Mouse (Mus musculus) mouse embryonic stem cell (cell line): ENCODE results near the gene Ube2s.

Source experiments
- in situ Hi-C, 2 experiments: fragments of 300-500 bp; cut with MboI; formaldehyde crosslinking; loops; 1 replicate in 1 of 2; 3 replicates in 1 of 2; pipeline ENCODE4 v1.14.3; 2019 to 2020; ENCODE audit warnings: low sequenced_read_pairs in 2 of 2, low pct_unique_long_range_greater_than_20kb in 1 of 2, mixed read lengths in 1 of 2; ENCODE audit not compliant: unreplicated experiment in 1 of 2

Gene Ube2s

GRCm38 (mm10) chr7:4812303-4813104 is at the start of gene Ube2s:
Ube2s (minus strand) TSS chr7:4812590.
- in situ Hi-C loops = no loop called here

GRCm38 (mm10) chr7:4860926-4861325 is 48.5 kb upstream of the Ube2s start:
- in situ Hi-C loops = loop anchor here in 1 of 2 experiments (5.0 kb wide), 1 partner anchor 36 kb away; no protein-coding TSS in a partner anchor

GRCm38 (mm10) chr7:4859418-4859978 is 47.1 kb upstream of the Ube2s start:
- in situ Hi-C loops = no loop called here

- in situ Hi-C loops = no loop called here
Measured at GRCm38 (mm10) chr7:4857321-4857720, 44.9 kb upstream of the Ube2s start.

GRCm38 (mm10) chr7:4856508-4856907 is 44.1 kb upstream of the Ube2s start:
- in situ Hi-C loops = no loop called here

- in situ Hi-C loops = no loop called here
Measured at GRCm38 (mm10) chr7:4853613-4854012, 41.2 kb upstream of the Ube2s start.

- in situ Hi-C loops = no loop called here
Measured at GRCm38 (mm10) chr7:4851315-4851688, 38.9 kb upstream of the Ube2s start.

- in situ Hi-C loops = no loop called here
Measured at GRCm38 (mm10) chr7:4850621-4851314, 38.4 kb upstream of the Ube2s start.

GRCm38 (mm10) chr7:4849372-4849771 is 37.0 kb upstream of the Ube2s start:
- in situ Hi-C loops = no loop called here

- in situ Hi-C loops = no loop called here
Measured at GRCm38 (mm10) chr7:4844917-4845309, 32.5 kb upstream of the Ube2s start.

- in situ Hi-C loops = no loop called here
Measured at GRCm38 (mm10) chr7:4844245-4844916, 32.0 kb upstream of the Ube2s start, which contains the start of gene Shisa7. Shisa7 (minus strand) TSS chr7:4844696.

- in situ Hi-C loops = no loop called here
Measured at GRCm38 (mm10) chr7:4843604-4844244, 31.3 kb upstream of the Ube2s start.

- in situ Hi-C loops = no loop called here
Measured at GRCm38 (mm10) chr7:4842634-4843131, 30.3 kb upstream of the Ube2s start.

GRCm38 (mm10) chr7:4842077-4842476 is 29.7 kb upstream of the Ube2s start:
- in situ Hi-C loops = no loop called here

- in situ Hi-C loops = no loop called here
Measured at GRCm38 (mm10) chr7:4837639-4838038, 25.2 kb upstream of the Ube2s start.

GRCm38 (mm10) chr7:4836351-4836792 is 24.0 kb upstream of the Ube2s start:
- in situ Hi-C loops = no loop called here

- in situ Hi-C loops = no loop called here
Measured at GRCm38 (mm10) chr7:4835631-4836327, 23.4 kb upstream of the Ube2s start.

GRCm38 (mm10) chr7:4830476-4830875 is 18.1 kb upstream of the Ube2s start:
- in situ Hi-C loops = no loop called here
